Mouse (Mus musculus): Measurements from ENCODE around the gene Hoxa6. TPM values are rescaled to one million over a fixed set of nuclear protein-coding genes. Genes with fewer than 3 reads are reported as not detected.

Hoxa6 gene
- polyA plus RNA-seq, 1 experiment from 2014 or later, result not detected

GRCm38 (mm10) chr6:52232568-52232965, 24.0 kb upstream of the Hoxa6 start:
- Histone ChIP-seq H3K27me3 (replicated peaks) (peaks cover 92% of the 10 kb centered on the region), H3K4me1 (replicated peaks) (peaks cover 3% of the 10 kb centered on the region; the same call in 1 of the 2 replicates), H3K4me2 (no peak overlapping the region), H3K4me3 (no peak overlapping the region), H3K27ac (ENCODE audit: poor library complexity, severe bottlenecking) (no peak overlapping the region), H3K36me3 (no peaks in the 10 kb centered on the region), H3K9me3 (replicated peaks) (no peaks in the 10 kb centered on the region), H3K9ac (no peak overlapping the region)
- WGBS, result under 1% methylated on average over 18 of the region's 18 CpGs
- ATAC-seq (ENCODE audit: insufficient number of reproducible peaks, low FRiP score), result no peak

GRCm38 (mm10) chr6:52231885-52232567, 23.5 kb upstream of the Hoxa6 start:
- Histone ChIP-seq H3K9me3 (replicated peaks) (no peaks in the 10 kb centered on the region), H3K4me3 (no peak overlapping the region), H3K4me1 (replicated peaks) (peaks cover 3% of the 10 kb centered on the region; the same call in 1 of the 2 replicates), H3K4me2 (no peak overlapping the region), H3K9ac (no peak overlapping the region), H3K36me3 (no peaks in the 10 kb centered on the region), H3K27me3 (replicated peaks) (peaks cover 92% of the 10 kb centered on the region), H3K27ac (ENCODE audit: poor library complexity, severe bottlenecking) (no peak overlapping the region)
- WGBS, result 1% methylated on average over 18 of the region's 18 CpGs
- ATAC-seq (ENCODE audit: insufficient number of reproducible peaks, low FRiP score), result no peak

DNA sequence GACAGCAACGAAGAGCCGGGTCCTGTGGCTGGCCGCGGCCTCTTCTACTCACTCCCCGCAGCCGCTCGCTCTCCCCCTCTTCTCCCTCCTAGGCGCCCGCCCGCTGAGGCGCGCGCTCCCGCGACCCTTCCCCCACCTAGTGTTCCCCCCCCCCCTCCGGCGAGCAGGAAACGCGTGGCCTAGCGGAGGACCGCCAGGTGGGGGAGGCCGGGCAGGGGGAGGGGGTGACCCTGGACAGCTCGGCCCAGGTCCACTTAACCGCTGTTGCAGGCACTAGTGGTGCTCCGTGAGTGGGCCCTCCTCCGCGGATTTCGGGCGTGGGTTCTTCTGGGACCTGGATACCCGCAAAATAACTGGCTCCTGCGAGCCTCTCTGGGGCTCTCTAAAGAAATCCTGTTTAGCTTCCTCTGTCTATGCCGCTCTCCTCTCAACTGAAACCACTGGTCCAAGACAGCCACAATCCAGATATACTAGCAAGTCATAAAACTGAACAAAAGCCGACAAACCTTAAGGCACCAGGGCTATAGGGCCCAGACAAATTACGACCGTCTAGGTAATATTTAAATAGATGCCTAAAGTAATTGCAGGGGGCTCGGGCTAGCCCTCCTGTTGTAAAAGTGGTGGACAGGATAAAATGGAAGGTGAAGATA, 22.1 kb upstream of the Hoxa6 start, which contains the start of gene Hoxa9:
Gene Hoxa9 (minus strand): TSS at position 574 of the 650 bp plus-strand sequence.
- Histone ChIP-seq H3K27ac (ENCODE audit: poor library complexity, severe bottlenecking) (no peak within 1 kb of the TSS), H3K4me1 (replicated peaks) (peaks cover 8% of the 10 kb centered on the region; the same call in 1 of the 2 replicates), H3K9ac (no peak within 1 kb of the TSS), H3K36me3 (no peaks in the 10 kb centered on the region), H3K27me3 (replicated peaks) (peaks cover 92% of the 10 kb centered on the region), H3K4me3 (0 out of 2 replicates have a peak within 1 kb of the TSS, but pooled peaks have one; percentile 11), H3K9me3 (replicated peaks) (no peaks in the 10 kb centered on the region), H3K4me2 (no peak within 1 kb of the TSS)
- under 1% methylated on average over 29 of the region's 36 CpGs for WGBS
- ATAC-seq (ENCODE audit: insufficient number of reproducible peaks, low FRiP score), result no peak

- no peak for ATAC-seq (ENCODE audit: insufficient number of reproducible peaks, low FRiP score)
- 1% methylated on average over 44 of the region's 44 CpGs for WGBS
- no peak overlapping the region for H3K9ac ChIP-seq
- no peaks in the 10 kb centered on the region for H3K36me3 ChIP-seq
- H3K27ac ChIP-seq (ENCODE audit: poor library complexity, severe bottlenecking), result no peak overlapping the region
- peaks cover 8% of the 10 kb centered on the region; the same call in 1 of the 2 replicates for H3K4me1 ChIP-seq (replicated peaks)
- no peak overlapping the region for H3K4me3 ChIP-seq
- no peaks in the 10 kb centered on the region for H3K9me3 ChIP-seq (replicated peaks)
- H3K27me3 ChIP-seq (replicated peaks), result peaks cover 92% of the 10 kb centered on the region
- H3K4me2 ChIP-seq, result no peak overlapping the region
Measured at GRCm38 (mm10) chr6:52229558-52230416, 21.3 kb upstream of the Hoxa6 start.

GRCm38 (mm10) chr6:52228475-52229465, 20.2 kb upstream of the Hoxa6 start:
- H3K27ac ChIP-seq (ENCODE audit: poor library complexity, severe bottlenecking), result no peak overlapping the region
- no peaks in the 10 kb centered on the region for H3K9me3 ChIP-seq (replicated peaks)
- no peaks in the 10 kb centered on the region for H3K36me3 ChIP-seq
- ATAC-seq (ENCODE audit: insufficient number of reproducible peaks, low FRiP score), result no peak
- H3K4me3 ChIP-seq, result no peak overlapping the region
- peaks cover 8% of the 10 kb centered on the region; the same call in 1 of the 2 replicates for H3K4me1 ChIP-seq (replicated peaks)
- WGBS, result 2% methylated on average over 38 of the region's 38 CpGs
- H3K27me3 ChIP-seq (replicated peaks), result peaks cover 92% of the 10 kb centered on the region
- no peak overlapping the region for H3K9ac ChIP-seq
- no peak overlapping the region for H3K4me2 ChIP-seq

- Histone ChIP-seq H3K9me3 (replicated peaks) (no peaks in the 10 kb centered on the region), H3K27ac (ENCODE audit: poor library complexity, severe bottlenecking) (no peak overlapping the region), H3K4me3 (no peak overlapping the region), H3K4me2 (no peak overlapping the region), H3K9ac (no peak overlapping the region), H3K27me3 (replicated peaks) (peaks cover 90% of the 10 kb centered on the region), H3K36me3 (no peaks in the 10 kb centered on the region), H3K4me1 (replicated peaks) (peaks cover 7% of the 10 kb centered on the region; the same call in 1 of the 2 replicates)
- ATAC-seq (ENCODE audit: insufficient number of reproducible peaks, low FRiP score), result no peak
- WGBS, result 6% methylated on average over 11 of the region's 11 CpGs
Measured at GRCm38 (mm10) chr6:52227470-52228222, 19.1 kb upstream of the Hoxa6 start.

- Histone ChIP-seq H3K27ac (ENCODE audit: poor library complexity, severe bottlenecking) (no peak overlapping the region), H3K4me3 (no peak overlapping the region), H3K9me3 (replicated peaks) (no peaks in the 10 kb centered on the region), H3K4me1 (replicated peaks) (peaks cover 11% of the 10 kb centered on the region), H3K36me3 (no peaks in the 10 kb centered on the region), H3K9ac (no peak overlapping the region), H3K27me3 (replicated peaks) (peaks cover 90% of the 10 kb centered on the region), H3K4me2 (no peak overlapping the region)
- no peak for ATAC-seq (ENCODE audit: insufficient number of reproducible peaks, low FRiP score)
- WGBS, result 3% methylated on average over 26 of the region's 26 CpGs
Measured at GRCm38 (mm10) chr6:52226569-52227257, 18.2 kb upstream of the Hoxa6 start.

DNA sequence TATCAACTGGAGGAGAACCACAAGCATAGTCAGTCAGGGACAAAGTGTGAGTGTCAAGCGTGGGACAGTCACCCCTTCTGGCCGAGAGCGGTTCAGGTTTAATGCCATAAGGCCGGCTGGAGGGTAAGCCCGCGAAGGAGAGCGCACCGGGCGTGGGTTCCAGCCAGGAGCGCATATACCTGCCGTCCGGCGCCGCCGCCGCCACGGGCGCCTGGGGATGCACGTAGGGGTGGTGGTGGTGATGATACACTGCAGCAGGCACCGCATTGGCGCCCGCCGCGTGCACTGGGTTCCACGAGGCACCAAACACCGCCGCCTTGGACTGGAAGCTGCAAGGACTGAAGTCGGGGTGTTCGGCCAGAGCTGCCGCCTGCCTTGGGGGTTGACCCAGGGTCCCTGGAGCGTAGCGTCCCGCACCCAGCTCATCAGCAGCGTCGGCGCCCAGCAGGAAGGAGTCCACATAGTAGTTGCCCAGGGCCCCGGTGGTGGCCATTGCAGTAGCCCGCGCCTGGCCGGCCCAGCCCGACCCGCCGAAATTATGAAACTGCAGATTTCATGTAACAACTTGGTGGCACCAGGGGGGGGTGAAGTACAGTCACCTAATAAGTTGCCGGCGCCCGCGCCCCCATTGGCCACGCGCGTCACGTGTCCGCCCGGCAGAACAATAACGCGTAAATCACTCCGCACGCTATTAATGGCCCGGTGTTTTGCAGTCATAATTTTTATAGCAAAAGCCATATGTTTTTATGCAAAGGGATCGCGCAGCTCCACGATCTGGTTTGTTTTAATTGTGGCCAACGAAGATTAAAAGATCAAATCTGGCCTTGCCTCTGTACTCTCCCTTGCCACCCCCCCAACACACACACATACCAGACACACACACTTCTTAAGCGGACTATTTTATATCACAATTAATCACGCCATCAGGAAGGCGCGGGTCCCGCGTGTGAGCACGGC, 17.4 kb upstream of the Hoxa6 start:
- Histone ChIP-seq H3K4me3 (peak overlapping the region; percentile 13), H3K27me3 (replicated peaks) (peaks cover 95% of the 10 kb centered on the region), H3K36me3 (no peaks in the 10 kb centered on the region), H3K4me2 (0 out of 2 replicates have a peak overlapping the region, but pooled peaks have one; percentile 5), H3K4me1 (replicated peaks) (peaks cover 16% of the 10 kb centered on the region), H3K9me3 (replicated peaks) (no peaks in the 10 kb centered on the region), H3K9ac (no peak overlapping the region), H3K27ac (ENCODE audit: poor library complexity, severe bottlenecking) (no peak overlapping the region)
- ATAC-seq (ENCODE audit: insufficient number of reproducible peaks, low FRiP score), result no peak
- 2% methylated on average over 69 of the region's 69 CpGs for WGBS

All from heart, embryonic 12.5 days (tissue).